Mouse (Mus musculus) midbrain, embryonic 11.5 days (tissue): Measurements from ENCODE around the gene Irs3. TPM values are rescaled to one million over a fixed set of nuclear protein-coding genes. Genes with fewer than 3 reads are reported as not detected.
"Not testable (repeated sequence)": the region's sequence is repeated elsewhere in the genome, so short reads cannot be mapped to it uniquely, and the experiment has no call there.

ENCODE experiments used
- ATAC-seq: fragments of 200-750 bp; cut with Nextera tagmentation; 2 replicates; pipeline ENCODE4 v1.8.0; 2017; ENCODE audit warnings: moderate TSS enrichment, moderate library complexity; ENCODE audit not compliant: low FRiP score
- DNase-seq: peaks from one replicate; pipeline ENCODE4 v3.0.0; 2015; ENCODE audit warnings: low spot score; ENCODE audit errors: missing footprints
- H3K27ac ChIP-seq: fragments of 300-500 bp; sonication (generic); 2 replicates; pipeline ENCODE4 v1.5.1; 2014; ENCODE audit warnings: low read depth, low read length
- H3K27me3 ChIP-seq: fragments of 300-500 bp; sonication (generic); 2 replicates; pipeline ENCODE4 v1.6.1; 2014; ENCODE audit warnings: mild to moderate bottlenecking, low read length, moderate library complexity, mixed read lengths; ENCODE audit not compliant: control insufficient read depth, insufficient read depth
- H3K36me3 ChIP-seq: fragments of 300-500 bp; sonication (generic); 2 replicates; pipeline ENCODE4 v1.6.1; 2014; ENCODE audit warnings: mild to moderate bottlenecking, low read length, moderate library complexity, mixed read lengths; ENCODE audit not compliant: control insufficient read depth, insufficient read depth
- H3K4me1 ChIP-seq: fragments of 300-500 bp; sonication (generic); 2 replicates; pipeline ENCODE4 v1.6.1; 2014; ENCODE audit warnings: low read length; ENCODE audit not compliant: control insufficient read depth, insufficient read depth
- H3K4me2 ChIP-seq: fragments of 300-500 bp; sonication (generic); 2 replicates; pipeline ENCODE4 v1.6.1; 2014; ENCODE audit warnings: mild to moderate bottlenecking, moderate library complexity
- H3K4me3 ChIP-seq: fragments of 300-500 bp; sonication (generic); 2 replicates; pipeline ENCODE4 v1.5.1; 2014; ENCODE audit warnings: low read depth, low read length
- H3K9ac ChIP-seq: fragments of 300-500 bp; sonication (generic); 2 replicates; pipeline ENCODE4 v1.6.1; 2014; ENCODE audit warnings: low read length
- H3K9me3 ChIP-seq: fragments of 300-500 bp; sonication (generic); 2 replicates; pipeline ENCODE4 v1.6.1; 2016; ENCODE audit warnings: low read length; ENCODE audit not compliant: control insufficient read depth
- WGBS: fragments of 180-500 bp; shearing (Covaris S2); extraction: QIAGEN DNeasy Blood & Tissue Kit; methylation state at CpG from one replicate; pipeline ENCODE4 v1.1.7; 2014; 5-methylcytosine and 5-hydroxymethylcytosine counted together
- polyA plus RNA-seq: library from polyadenylated mRNA; unstranded; fragments of >200 nt; fragmentation: Nextera tagmentation; extraction: Ambion mirVana; gene quantifications from 2 replicates; pipeline ENCODE4 v1.2.1, GENCODE M21; 2014

Gene Irs3
- polyA plus RNA-seq, 1 experiment from 2014 or later = 0.19 TPM

GRCm38 (mm10) chr5:137623937-137624530 is 21.5 kb downstream of the Irs3 start:
- 85% methylated on average over 11 of the region's 11 CpGs for WGBS
- no peak for ATAC-seq
- H3K9ac ChIP-seq = no peak overlapping the region

GRCm38 (mm10) chr5:137615347-137615746 is 30.2 kb downstream of the Irs3 start:
- Histone ChIP-seq H3K9me3 (no peaks in the 10 kb centered on the region), H3K27ac (no peak overlapping the region), H3K4me3 (no peak overlapping the region), H3K4me1 (peaks cover 18% of the 10 kb centered on the region), H3K4me2 (no peak overlapping the region), H3K36me3 (no peaks in the 10 kb centered on the region), H3K27me3 (no peaks in the 10 kb centered on the region), H3K9ac (no peak overlapping the region)
- WGBS = 91% methylated on average over 7 of the region's 7 CpGs
- DNase-seq (no peak), ATAC-seq (no peak)

More at GRCm38 (mm10) chr5:137623937-137624530, 21.5 kb downstream of the Irs3 start:
- H3K9me3 ChIP-seq = no peaks in the 10 kb centered on the region
- H3K4me2 ChIP-seq = no peak overlapping the region
- H3K4me3 ChIP-seq = no peak overlapping the region
- H3K27ac ChIP-seq = no peak overlapping the region
- H3K4me1 ChIP-seq = no peaks in the 10 kb centered on the region
- no peaks in the 10 kb centered on the region for H3K36me3 ChIP-seq
- DNase-seq = no peak
- H3K27me3 ChIP-seq = no peaks in the 10 kb centered on the region

GRCm38 (mm10) chr5:137614921-137615320 is 30.6 kb downstream of the Irs3 start:
- not testable (repeated sequence) for H3K36me3 ChIP-seq, H3K9ac ChIP-seq, H3K9me3 ChIP-seq, H3K4me2 ChIP-seq, DNase-seq, H3K27ac ChIP-seq, H3K27me3 ChIP-seq, H3K4me3 ChIP-seq, ATAC-seq
- 89% methylated on average over 2 of the region's 2 CpGs for WGBS
- H3K4me1 ChIP-seq = peaks cover 21% of the 10 kb centered on the region

- Histone ChIP-seq H3K9ac (peak within 1 kb of the TSS; percentile 3; the same call in 1 of the 2 replicates), H3K27me3 (no peaks in the 10 kb centered on the region; the same call in 1 of the 2 replicates), H3K36me3 (no peaks in the 10 kb centered on the region), H3K27ac (no peak within 1 kb of the TSS; the same call in 1 of the 2 replicates), H3K4me1 (peaks cover 22% of the 10 kb centered on the region), H3K4me3 (no peak within 1 kb of the TSS), H3K4me2 (no peak within 1 kb of the TSS), H3K9me3 (no peaks in the 10 kb centered on the region)
- ATAC-seq = no peak
- no peak for DNase-seq
- 71% methylated on average over 11 of the region's 11 CpGs for WGBS
These were observed 32.0 kb downstream of the Irs3 start, which contains the start of gene Pcolce for GRCm38 (mm10) chr5:137613550-137613949. Pcolce (minus strand) TSS chr5:137613784.

GRCm38 (mm10) chr5:137613076-137613475 is 32.4 kb downstream of the Irs3 start:
- Histone ChIP-seq H3K27ac (no peak overlapping the region; the same call in 1 of the 2 replicates), H3K27me3 (no peaks in the 10 kb centered on the region; the same call in 1 of the 2 replicates), H3K9me3 (no peaks in the 10 kb centered on the region), H3K9ac (peak overlapping the region; percentile 3; the same call in 1 of the 2 replicates), H3K4me3 (no peak overlapping the region), H3K4me2 (no peak overlapping the region), H3K4me1 (peaks cover 26% of the 10 kb centered on the region), H3K36me3 (no peaks in the 10 kb centered on the region)
- 69% methylated on average over 5 of the region's 5 CpGs for WGBS
- no peak for DNase-seq
- 0 out of 2 replicates have a peak, but pooled peaks have one; percentile 15 for ATAC-seq

GRCm38 (mm10) chr5:137611245-137611602 is 34.3 kb downstream of the Irs3 start:
- Histone ChIP-seq H3K27me3 (no peaks in the 10 kb centered on the region; the same call in 1 of the 2 replicates), H3K36me3 (no peaks in the 10 kb centered on the region), H3K27ac (peak overlapping the region; percentile 40; the same call in 1 of the 2 replicates), H3K4me3 (no peak overlapping the region), H3K4me2 (peak overlapping the region; percentile 22; the same call in 1 of the 2 replicates), H3K9me3 (no peaks in the 10 kb centered on the region), H3K4me1 (peaks cover 26% of the 10 kb centered on the region), H3K9ac (peak overlapping the region; percentile 30)
- DNase-seq (peak; percentile 87), ATAC-seq (0 out of 2 replicates have a peak, but pooled peaks have one; percentile 28)
- 45% methylated on average over 6 of the region's 6 CpGs for WGBS

DNA sequence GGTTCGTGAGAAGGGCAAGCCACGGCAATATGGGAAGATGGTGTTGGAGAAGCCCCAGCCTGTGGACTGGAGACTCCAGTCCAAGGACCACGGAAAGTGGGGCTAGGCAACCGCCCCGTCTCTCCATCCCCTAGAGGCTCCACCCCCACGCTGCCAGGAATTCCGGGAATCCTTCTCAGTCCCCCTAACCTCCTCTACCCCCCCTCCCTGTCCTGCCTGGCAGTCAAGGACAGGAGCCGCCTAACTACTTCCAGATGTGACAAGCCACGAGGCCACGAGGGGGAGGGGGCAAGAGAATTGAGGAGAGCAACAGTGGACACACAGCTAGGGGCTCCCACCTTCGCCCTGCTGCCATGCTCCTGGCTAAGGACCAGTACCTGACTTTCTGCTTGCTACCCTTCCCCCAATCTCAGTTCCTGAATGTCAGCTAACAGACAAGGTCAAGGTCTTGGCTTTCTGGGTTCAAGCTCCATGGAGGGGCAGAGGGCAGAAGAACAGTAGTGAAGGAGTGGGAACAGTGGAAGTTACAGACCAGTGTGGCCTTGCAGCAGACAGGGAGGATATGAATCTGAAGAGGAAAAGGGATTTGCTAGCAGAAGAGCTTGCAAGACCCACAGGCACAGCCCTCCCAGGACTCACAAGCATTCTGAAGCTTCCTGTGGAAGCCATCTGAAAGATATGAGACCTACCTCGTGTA is 34.8 kb downstream of the Irs3 start:
- ATAC-seq = peak; percentile 15; the same call in 1 of the 2 replicates
- 17% methylated on average over 11 of the region's 12 CpGs for WGBS
- peak overlapping the region; percentile 30 for H3K9ac ChIP-seq

DNA sequence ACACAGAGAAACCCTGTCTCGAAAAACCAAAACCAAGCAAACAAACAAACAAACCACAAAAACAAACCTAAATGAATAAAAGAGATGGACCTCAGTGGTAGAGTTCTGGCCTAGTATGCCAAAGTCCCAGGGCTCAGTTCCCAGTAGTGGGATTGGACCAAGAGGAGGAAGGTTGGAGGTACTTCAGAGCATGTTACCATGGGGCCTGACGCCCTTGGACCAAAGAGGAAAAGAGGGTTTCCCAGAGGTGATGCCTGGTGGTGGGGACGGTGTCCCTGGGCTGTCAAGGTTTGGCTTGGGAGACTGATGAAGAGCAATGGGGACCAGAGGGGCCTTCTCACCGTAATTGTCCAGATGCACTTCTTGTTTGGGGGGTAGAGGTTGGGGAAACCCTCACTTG is 35.5 kb downstream of the Irs3 start:
- Histone ChIP-seq H3K4me2 (no peak overlapping the region), H3K36me3 (no peaks in the 10 kb centered on the region), H3K27ac (no peak overlapping the region), H3K27me3 (no peaks in the 10 kb centered on the region; the same call in 1 of the 2 replicates), H3K9me3 (no peaks in the 10 kb centered on the region), H3K4me1 (peaks cover 26% of the 10 kb centered on the region), H3K4me3 (no peak overlapping the region), H3K9ac (peak overlapping the region; percentile 30; the same call in 1 of the 2 replicates)
- no peak for ATAC-seq
- WGBS = 80% methylated on average over 4 of the region's 4 CpGs
- DNase-seq = no peak

More for the DNA sequence above, 34.8 kb downstream of the Irs3 start:
- DNase-seq = peak; percentile 87
- Histone ChIP-seq H3K27ac (peak overlapping the region; percentile 40; the same call in 1 of the 2 replicates), H3K4me3 (no peak overlapping the region), H3K4me1 (peaks cover 26% of the 10 kb centered on the region), H3K9me3 (no peaks in the 10 kb centered on the region), H3K36me3 (no peaks in the 10 kb centered on the region), H3K4me2 (peak overlapping the region; percentile 22), H3K27me3 (no peaks in the 10 kb centered on the region; the same call in 1 of the 2 replicates)

DNA sequence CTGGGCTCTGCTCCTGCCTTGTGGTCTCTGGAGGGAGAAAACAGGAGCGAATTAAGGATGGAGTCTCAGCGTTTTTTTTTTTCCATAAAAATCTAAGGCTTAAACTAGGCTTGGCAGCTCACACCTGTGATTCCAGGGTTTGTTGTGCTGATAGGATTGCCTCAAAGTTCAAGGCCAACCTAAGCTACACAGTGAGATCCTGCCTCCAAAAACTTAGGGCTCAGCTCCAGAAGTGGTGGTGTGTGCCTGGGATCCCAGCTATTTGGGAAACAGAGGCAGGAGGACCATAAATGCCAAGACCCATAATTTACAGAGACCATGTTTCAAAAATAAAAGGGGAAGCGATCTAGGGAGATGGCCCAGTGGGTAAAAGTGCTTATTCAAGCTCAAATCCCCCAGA is 36.2 kb downstream of the Irs3 start:
- Histone ChIP-seq H3K4me3 (no peak overlapping the region), H3K4me2 (no peak overlapping the region), H3K27ac (no peak overlapping the region), H3K4me1 (peaks cover 26% of the 10 kb centered on the region), H3K9me3 (no peaks in the 10 kb centered on the region), H3K27me3 (no peaks in the 10 kb centered on the region; the same call in 1 of the 2 replicates), H3K36me3 (no peaks in the 10 kb centered on the region), H3K9ac (no peak overlapping the region)
- DNase-seq (no peak), ATAC-seq (no peak)
- 63% methylated on average over 3 of the region's 3 CpGs for WGBS
